Mouse (Mus musculus) megakaryocyte, embryonic 14.5 days (primary cell): Measurements from ENCODE around the gene Slc38a6. TPM values are rescaled to one million over a fixed set of nuclear protein-coding genes. Genes with fewer than 3 reads are reported as not detected.

Experiments
- H3K27me3 ChIP-seq: replicated peaks from 2 replicates; pipeline ENCODE3; 2012; ENCODE audit warnings: inconsistent platforms
- H3K36me3 ChIP-seq: replicated peaks from 2 replicates; pipeline ENCODE3; 2012; ENCODE audit warnings: low read length, inconsistent platforms, mixed read lengths
- H3K4me1 ChIP-seq: 2 replicates; pipeline ENCODE4 v1.6.1; 2012; ENCODE audit warnings: inconsistent platforms
- H3K4me3 ChIP-seq: replicated peaks from 2 replicates; pipeline ENCODE3; 2012; ENCODE audit warnings: moderate library complexity, mild to moderate bottlenecking, inconsistent platforms
- H3K9me3 ChIP-seq: 2 replicates; pipeline ENCODE4 v1.6.1; 2012; ENCODE audit warnings: inconsistent platforms
- FLI1 ChIP-seq: IDR thresholded peaks from 2 replicates; pipeline ENCODE4 v1.6.1; 2012; ENCODE audit warnings: low read length, inconsistent platforms, mixed read lengths
- GATA1 ChIP-seq: IDR thresholded peaks from 3 replicates; pipeline ENCODE4 v1.6.1; 2012; ENCODE audit warnings: mixed read lengths, low read length, inconsistent platforms, borderline replicate concordance
- polyA plus RNA-seq: library from polyadenylated mRNA; stranded (reverse); fragments of >175 nt; gene quantifications from 2 replicates; pipeline ENCODE4 v1.2.3, GENCODE M21; 2012; ENCODE audit warnings: low replicate concordance; ENCODE audit not compliant: insufficient read depth

The Slc38a6 gene
- 2.8 TPM in 1 of 2 replicates, not detected in the other for polyA plus RNA-seq

DNA sequence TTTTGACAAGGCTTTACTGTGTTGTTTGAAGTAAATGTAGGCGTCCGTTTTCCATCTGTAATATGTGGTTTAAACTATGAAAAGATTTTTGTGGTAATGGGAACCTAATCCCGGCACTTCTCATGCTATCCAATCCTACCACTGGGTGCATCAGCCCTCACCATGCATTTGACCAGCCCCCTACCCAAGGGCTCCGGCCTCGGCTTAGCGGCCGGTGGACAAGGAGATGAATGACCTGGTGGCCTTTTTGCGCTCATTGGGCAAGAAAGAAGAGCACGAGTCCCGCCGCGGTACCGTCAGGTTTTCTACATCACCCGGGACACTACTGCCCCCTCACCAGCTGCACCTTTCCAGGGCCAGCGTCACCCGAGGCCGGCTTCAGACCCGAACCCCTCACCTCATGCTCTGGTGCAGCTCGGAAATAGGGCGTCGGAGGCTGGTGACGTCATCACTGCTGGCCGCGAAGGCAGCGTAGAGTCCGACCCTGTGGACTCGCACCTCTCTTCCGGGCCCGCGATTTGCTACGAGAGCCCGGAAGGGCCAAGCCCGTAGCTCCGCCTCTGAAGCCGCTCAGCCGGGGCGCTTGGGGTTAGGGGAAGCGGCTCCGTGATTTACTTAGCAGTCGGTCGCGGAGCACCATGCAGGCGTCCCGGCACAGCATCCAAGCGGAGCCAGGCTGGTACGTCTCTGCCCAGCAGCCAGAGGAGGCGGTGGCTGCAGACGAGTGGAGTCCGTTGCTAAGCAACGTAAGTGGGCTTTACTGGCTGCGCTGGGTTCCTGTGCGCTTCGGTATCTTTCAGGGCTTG, at the start of gene Slc38a6, which contains the start of gene Trmt5:
Gene Slc38a6, plus strand, starts transcription at position 493 of the 806 bp plus-strand sequence.
Gene Trmt5, minus strand, starts transcription at position 424 of the 806 bp plus-strand sequence.
- H3K4me1 ChIP-seq = peaks cover 53% of the 10 kb centered on the region
- H3K9me3 ChIP-seq = no peaks in the 10 kb centered on the region
- H3K4me3 ChIP-seq = peak within 1 kb of the TSS; percentile 99
- no peaks in the 10 kb centered on the region for H3K27me3 ChIP-seq
- H3K36me3 ChIP-seq = peaks cover 43% of the 10 kb centered on the region
- no peak for TF ChIP-seq GATA1
- no peak for TF ChIP-seq FLI1

DNA sequence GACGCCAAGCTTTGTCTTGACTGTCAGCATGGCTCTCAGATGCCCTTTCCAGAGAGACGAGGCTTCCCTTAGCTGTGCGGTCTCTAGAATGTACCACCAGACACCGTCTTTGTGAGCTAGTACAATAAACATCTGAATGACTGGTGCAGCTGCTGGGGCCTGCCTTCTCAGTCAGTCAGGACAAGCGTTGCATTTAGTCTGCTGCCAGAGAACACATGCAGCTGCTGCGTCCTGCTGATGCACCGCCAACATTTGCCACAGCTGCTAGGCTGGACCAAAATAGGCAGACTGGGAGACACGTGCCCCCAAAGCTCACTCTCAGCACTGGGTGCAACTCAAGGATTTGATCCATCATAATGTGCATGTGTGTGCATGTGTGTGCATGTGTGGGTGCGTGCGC, 44.6 kb upstream of the Slc38a6 start:
- Histone ChIP-seq H3K36me3 (peaks cover 9% of the 10 kb centered on the region), H3K27me3 (no peaks in the 10 kb centered on the region), H3K9me3 (no peaks in the 10 kb centered on the region), H3K4me1 (peaks cover 13% of the 10 kb centered on the region), H3K4me3 (no peak overlapping the region)
- TF ChIP-seq GATA1 (no peak), FLI1 (no peak)

DNA sequence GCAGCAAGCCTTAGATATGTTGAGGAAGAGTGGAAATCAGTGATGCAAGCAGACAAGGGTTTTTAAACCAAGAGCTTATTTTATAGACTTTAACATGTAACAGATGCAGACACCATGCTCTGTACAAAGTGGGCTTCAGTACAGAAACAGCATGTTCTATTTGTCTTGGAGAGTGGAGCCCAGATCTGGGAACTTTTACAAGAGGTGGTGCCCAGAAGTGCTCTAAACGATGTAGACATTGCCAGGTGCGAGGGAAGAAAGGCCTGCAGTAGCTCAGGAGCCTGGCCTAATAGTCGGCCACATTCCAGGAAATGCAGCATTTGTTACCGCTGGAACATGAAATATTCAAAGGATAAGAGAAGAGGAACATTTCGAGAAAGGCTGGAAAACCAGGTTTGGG, 40.9 kb upstream of the Slc38a6 start:
- no peaks in the 10 kb centered on the region for H3K9me3 ChIP-seq
- no peak for TF ChIP-seq FLI1
- no peak for TF ChIP-seq GATA1
- H3K27me3 ChIP-seq = no peaks in the 10 kb centered on the region
- H3K4me1 ChIP-seq = peaks cover 9% of the 10 kb centered on the region
- H3K36me3 ChIP-seq = peaks cover 9% of the 10 kb centered on the region
- no peak overlapping the region for H3K4me3 ChIP-seq

DNA sequence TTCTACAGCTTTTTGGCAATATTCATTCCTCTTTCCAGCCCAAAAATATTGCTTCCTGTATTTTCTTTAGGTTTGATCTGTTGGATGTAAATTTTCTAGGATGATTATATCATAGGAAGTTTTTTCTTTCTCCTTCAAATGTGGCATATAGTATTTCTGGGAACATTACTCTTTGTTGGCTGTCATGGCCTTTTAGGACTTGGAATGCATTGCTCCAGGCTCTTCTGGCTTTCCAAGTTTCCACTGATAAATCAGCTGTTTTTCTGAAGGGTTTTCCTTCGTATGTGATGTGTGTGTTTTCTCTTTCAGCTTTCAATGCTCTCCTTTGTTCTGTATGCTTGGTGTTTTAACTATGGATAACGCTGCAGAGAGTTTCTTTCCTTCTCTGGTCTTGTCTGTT, 31.6 kb upstream of the Slc38a6 start:
- no peak for TF ChIP-seq GATA1
- TF ChIP-seq FLI1 = no peak
- Histone ChIP-seq H3K27me3 (no peaks in the 10 kb centered on the region), H3K4me3 (no peak overlapping the region), H3K36me3 (peaks cover 15% of the 10 kb centered on the region), H3K4me1 (peaks cover 9% of the 10 kb centered on the region), H3K9me3 (no peaks in the 10 kb centered on the region)

DNA sequence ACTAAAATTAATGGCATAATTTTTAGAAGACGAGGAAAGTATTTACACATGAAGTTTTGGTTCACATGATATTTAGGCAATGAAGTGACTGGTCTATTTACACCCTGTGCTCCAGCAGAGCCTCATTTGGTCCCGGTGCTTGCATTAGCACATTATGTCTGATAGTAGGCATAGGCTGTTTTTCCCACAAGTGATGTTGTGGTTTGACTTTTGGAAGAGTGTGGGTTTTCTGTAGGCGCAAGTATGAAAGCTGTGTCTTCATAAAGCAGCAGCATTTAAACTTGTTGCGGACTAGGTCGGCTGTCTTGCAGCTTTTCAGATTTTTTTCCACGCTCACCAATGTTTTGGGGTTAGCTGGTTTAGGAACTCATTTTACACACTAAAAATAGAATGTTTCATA, 27.3 kb upstream of the Slc38a6 start:
- no peak overlapping the region for H3K4me3 ChIP-seq
- H3K4me1 ChIP-seq = peaks cover 9% of the 10 kb centered on the region
- no peaks in the 10 kb centered on the region for H3K27me3 ChIP-seq
- H3K36me3 ChIP-seq = peaks cover 18% of the 10 kb centered on the region
- TF ChIP-seq FLI1 (no peak), GATA1 (no peak)
- no peaks in the 10 kb centered on the region for H3K9me3 ChIP-seq

DNA sequence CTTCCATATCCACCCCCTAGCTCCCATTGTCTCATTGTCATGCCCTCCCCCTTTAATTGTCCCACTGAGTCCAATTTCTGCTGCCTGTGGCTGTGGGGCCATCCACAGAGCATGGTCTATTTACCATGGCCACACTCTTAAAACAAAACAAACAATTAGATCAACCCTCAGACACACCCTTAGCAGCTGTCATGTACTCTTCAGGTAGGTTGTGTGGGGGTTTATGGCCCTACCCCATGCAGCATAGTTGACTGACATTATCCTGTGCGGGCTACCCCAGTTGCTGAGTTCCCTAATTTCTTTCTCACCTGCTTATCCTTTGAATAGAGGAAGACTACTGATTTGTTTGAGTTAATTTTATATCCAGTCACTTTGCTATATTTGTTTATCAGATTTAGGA, 26.2 kb upstream of the Slc38a6 start:
- Histone ChIP-seq H3K4me1 (peaks cover 9% of the 10 kb centered on the region), H3K4me3 (no peak overlapping the region), H3K9me3 (no peaks in the 10 kb centered on the region), H3K27me3 (no peaks in the 10 kb centered on the region), H3K36me3 (peaks cover 21% of the 10 kb centered on the region)
- TF ChIP-seq GATA1 = no peak
- no peak for TF ChIP-seq FLI1

DNA sequence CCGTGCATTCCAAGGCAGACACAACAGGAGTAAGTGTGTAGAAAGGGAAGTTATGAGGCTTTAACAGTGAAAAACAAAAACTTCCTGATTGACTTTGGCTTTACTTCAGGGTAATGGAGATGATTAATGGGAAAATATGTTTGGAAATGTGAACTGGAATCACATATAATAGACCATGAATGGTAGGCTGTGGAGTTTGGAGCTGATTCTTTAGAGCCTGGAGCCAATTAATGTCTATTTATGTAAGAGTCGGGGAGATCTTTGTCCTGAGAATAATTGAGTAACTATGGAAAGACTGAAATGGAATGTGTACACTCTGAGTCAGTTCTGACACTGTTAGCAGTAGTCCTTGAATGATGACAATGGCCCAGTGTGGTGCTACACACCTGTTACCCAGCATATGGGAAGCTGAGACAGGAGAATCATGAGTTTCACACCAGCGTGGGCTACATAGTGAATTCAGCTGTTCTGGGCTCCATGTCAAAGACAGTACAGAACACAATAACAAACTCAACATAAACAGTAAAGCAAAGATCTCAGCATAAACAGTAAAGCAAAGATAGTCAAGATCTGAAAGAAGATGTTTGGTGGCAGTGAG, 21.1 kb upstream of the Slc38a6 start:
- Histone ChIP-seq H3K27me3 (no peaks in the 10 kb centered on the region), H3K4me1 (no peaks in the 10 kb centered on the region), H3K4me3 (no peak overlapping the region), H3K36me3 (peaks cover 16% of the 10 kb centered on the region), H3K9me3 (no peaks in the 10 kb centered on the region)
- TF ChIP-seq FLI1 (no peak), GATA1 (no peak)

DNA sequence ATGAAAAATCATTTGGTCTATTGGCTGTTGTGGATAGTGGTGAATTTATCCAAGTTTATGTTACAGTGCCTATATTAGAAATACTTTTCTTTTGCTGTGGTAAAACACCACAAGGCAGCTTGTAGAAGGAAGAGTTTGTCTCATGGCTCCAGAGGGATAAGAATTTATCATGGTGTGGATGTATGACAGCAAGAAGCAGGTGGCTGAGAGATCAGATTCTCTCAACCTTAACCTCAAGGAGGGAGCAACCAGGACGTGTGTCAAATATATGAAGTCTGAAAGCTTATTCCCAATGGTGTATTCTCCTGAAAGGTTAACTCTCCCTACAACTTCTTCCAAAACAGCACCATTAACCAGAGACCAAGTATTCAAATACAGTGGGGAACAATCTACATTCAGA, 20.0 kb upstream of the Slc38a6 start:
- Histone ChIP-seq H3K4me1 (no peaks in the 10 kb centered on the region), H3K27me3 (no peaks in the 10 kb centered on the region), H3K9me3 (no peaks in the 10 kb centered on the region), H3K36me3 (peaks cover 19% of the 10 kb centered on the region), H3K4me3 (no peak overlapping the region)
- TF ChIP-seq GATA1 = no peak
- TF ChIP-seq FLI1 = no peak

DNA sequence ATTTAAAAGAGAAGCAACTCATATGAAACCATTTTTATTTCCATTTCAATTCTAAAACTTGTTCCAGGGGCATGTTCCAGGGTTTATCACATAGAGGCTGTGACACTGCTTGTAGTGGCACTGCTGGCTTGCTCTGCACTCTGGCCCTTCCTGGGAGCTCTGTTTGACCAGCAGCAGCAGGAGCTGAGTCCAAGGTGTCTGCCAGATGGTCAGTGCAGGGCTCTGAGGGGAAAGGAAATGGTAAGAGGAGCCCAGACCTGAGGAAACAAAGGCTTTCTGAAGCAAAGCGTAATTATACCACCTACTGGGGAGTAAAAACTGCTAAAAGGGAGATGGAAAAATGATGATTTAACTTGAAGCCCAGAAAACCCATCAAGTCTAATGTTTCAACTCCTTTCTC, 18.1 kb upstream of the Slc38a6 start:
- Histone ChIP-seq H3K9me3 (no peaks in the 10 kb centered on the region), H3K4me3 (no peak overlapping the region), H3K4me1 (no peaks in the 10 kb centered on the region), H3K27me3 (no peaks in the 10 kb centered on the region), H3K36me3 (peaks cover 36% of the 10 kb centered on the region)
- TF ChIP-seq FLI1 (no peak), GATA1 (no peak)

DNA sequence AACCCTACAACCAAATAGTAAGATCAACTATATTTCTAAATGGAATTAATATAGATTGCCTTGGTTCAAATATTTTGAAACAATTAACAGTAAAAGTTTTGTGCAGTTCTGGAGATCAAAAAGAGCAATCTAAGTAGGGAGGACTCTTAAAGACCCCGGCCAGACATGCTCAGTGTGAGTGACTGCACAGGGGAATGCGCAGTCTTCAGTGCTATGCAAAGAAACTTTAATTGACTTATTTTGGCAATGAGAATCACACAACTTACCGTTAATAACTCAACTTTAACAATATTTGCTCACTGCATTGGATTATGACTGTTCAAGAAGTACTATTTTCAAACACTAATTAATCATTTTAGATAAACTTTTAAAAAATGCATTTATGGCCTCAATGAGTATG, 17.0 kb upstream of the Slc38a6 start:
- Histone ChIP-seq H3K36me3 (peaks cover 43% of the 10 kb centered on the region), H3K4me3 (no peak overlapping the region), H3K9me3 (no peaks in the 10 kb centered on the region), H3K4me1 (no peaks in the 10 kb centered on the region), H3K27me3 (no peaks in the 10 kb centered on the region)
- TF ChIP-seq FLI1 (no peak), GATA1 (no peak)

DNA sequence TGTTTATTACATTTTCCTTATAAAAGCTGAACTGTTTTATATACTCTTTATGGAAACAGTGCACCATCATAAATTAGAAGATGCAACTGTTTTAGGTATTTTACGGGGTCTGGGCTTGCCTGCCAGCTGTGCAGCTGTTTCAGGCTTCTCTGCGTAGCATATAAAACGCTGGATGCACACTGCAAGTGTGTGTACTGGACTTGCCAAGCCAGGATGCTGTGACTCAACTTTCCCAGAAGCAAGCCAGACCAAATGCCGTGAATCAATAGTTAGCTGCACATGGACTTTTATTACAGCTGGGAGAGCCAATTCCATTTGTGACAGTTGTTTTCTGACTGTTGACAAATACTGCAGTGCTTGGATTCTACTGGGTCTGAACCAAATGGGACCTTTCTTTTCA, 16.6 kb upstream of the Slc38a6 start:
- no peaks in the 10 kb centered on the region for H3K4me1 ChIP-seq
- TF ChIP-seq FLI1 (no peak), GATA1 (no peak)
- H3K36me3 ChIP-seq = peaks cover 46% of the 10 kb centered on the region
- H3K27me3 ChIP-seq = no peaks in the 10 kb centered on the region
- H3K9me3 ChIP-seq = no peaks in the 10 kb centered on the region
- H3K4me3 ChIP-seq = no peak overlapping the region
